Mouse (Mus musculus): ENCODE data around the gene Ppm1b. TPM values are rescaled to one million over a fixed set of nuclear protein-coding genes. Genes with fewer than 3 reads are reported as not detected.

Ppm1b gene
- polyA plus RNA-seq, 1 experiment from 2014 or later = 97.5 TPM

DNA sequence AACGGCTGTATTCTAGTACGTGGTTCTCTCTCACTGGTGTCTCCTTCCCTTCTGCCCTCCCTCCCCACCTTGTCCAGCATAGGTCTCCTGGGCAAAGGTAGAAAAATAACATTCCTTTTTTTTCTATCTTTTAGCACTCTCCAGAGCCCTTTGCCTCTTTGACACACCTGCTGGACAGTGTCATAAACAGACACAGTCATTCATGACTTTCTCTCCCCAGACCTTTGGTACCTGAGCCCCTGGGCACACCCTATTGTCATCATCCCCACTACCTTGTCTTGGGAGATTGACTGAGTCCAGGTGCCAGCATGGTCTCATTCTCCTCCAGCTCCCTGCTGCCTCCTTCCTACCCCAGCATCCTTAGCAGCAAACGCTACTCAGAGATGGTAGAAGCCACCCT lies 76.5 kb downstream of the Ppm1b start:
- H3K27ac ChIP-seq (replicated peaks; ENCODE audit: low read depth, low read length) = no peak overlapping the region
- no peak overlapping the region for H3K4me3 ChIP-seq (replicated peaks; ENCODE audit: low read depth, low read length)
- no peaks in the 10 kb centered on the region for H3K4me1 ChIP-seq (ENCODE audit: control insufficient read depth, insufficient read depth, low read length)
- 88% methylated on average over 3 of the region's 3 CpGs for whole genome bisulfite sequencing
- no peaks in the 10 kb centered on the region for H3K36me3 ChIP-seq (ENCODE audit: control insufficient read depth, insufficient read depth, low read length)
- no peaks in the 10 kb centered on the region for H3K27me3 ChIP-seq (ENCODE audit: control insufficient read depth, insufficient read depth, low read length)
- DNase-seq = no peak
- no peaks in the 10 kb centered on the region for H3K9me3 ChIP-seq (ENCODE audit: control insufficient read depth, low read length)
- no peak overlapping the region for H3K4me2 ChIP-seq (ENCODE audit: low read length)
- no peak for ATAC-seq (ENCODE audit: low FRiP score, low TSS enrichment)
- no peak overlapping the region for H3K9ac ChIP-seq (replicated peaks; ENCODE audit: low read length)

DNA sequence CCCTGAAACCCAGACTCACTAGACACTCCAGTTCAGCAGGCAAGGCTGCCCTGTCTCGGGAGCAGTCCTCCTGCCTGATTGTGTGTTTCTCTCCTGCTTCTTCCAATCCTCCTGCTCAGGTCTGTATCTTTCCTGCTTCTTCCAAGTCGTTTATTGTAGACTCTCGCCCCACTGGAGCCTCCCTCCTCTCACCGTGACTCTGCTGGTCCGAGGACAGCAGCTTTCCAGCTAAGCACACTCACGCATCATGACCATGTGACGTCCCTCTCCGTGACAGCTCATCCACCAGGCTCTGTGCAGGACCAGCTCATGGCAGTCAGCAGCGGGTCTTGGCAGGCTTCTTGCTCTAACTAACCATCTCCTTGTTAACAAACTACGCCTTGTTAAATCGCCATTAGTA lies 77.5 kb downstream of the Ppm1b start:
- DNase-seq (peak; percentile 18), ATAC-seq (ENCODE audit: low FRiP score, low TSS enrichment) (no peak)
- H3K9ac ChIP-seq (replicated peaks; ENCODE audit: low read length) = no peak overlapping the region
- no peak overlapping the region for H3K4me2 ChIP-seq (ENCODE audit: low read length)
- H3K4me1 ChIP-seq (ENCODE audit: control insufficient read depth, insufficient read depth, low read length) = no peaks in the 10 kb centered on the region
- no peak overlapping the region for H3K4me3 ChIP-seq (replicated peaks; ENCODE audit: low read depth, low read length)
- no peaks in the 10 kb centered on the region for H3K36me3 ChIP-seq (ENCODE audit: control insufficient read depth, insufficient read depth, low read length)
- no peaks in the 10 kb centered on the region for H3K9me3 ChIP-seq (ENCODE audit: control insufficient read depth, low read length)
- WGBS = 66% methylated on average over 11 of the region's 11 CpGs
- H3K27me3 ChIP-seq (ENCODE audit: control insufficient read depth, insufficient read depth, low read length) = no peaks in the 10 kb centered on the region
- no peak overlapping the region for H3K27ac ChIP-seq (replicated peaks; ENCODE audit: low read depth, low read length)

DNA sequence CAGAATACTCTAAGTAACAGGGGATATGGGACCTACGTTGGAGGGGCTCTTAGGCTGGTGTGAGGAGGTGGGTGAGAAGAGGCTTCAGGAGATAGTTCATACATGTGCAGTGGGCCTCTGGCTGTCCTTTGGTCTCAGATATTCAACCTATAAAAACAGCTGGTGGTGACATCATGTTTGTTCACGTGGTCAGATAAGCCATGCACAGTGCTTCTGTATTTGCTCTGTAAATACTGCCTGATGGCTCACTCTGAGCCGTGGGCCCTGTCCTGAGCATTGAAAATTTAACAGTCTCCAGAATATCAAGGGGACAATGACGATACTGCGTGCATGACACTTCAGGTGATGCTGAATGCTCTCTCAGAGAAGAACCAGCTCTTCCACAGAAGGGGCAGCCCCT lies 81.3 kb downstream of the Ppm1b start:
- Histone ChIP-seq H3K36me3 (ENCODE audit: control insufficient read depth, insufficient read depth, low read length) (no peaks in the 10 kb centered on the region), H3K27ac (replicated peaks; ENCODE audit: low read depth, low read length) (no peak overlapping the region), H3K4me3 (replicated peaks; ENCODE audit: low read depth, low read length) (no peak overlapping the region), H3K9me3 (ENCODE audit: control insufficient read depth, low read length) (no peaks in the 10 kb centered on the region), H3K4me2 (ENCODE audit: low read length) (no peak overlapping the region), H3K27me3 (ENCODE audit: control insufficient read depth, insufficient read depth, low read length) (no peaks in the 10 kb centered on the region), H3K4me1 (ENCODE audit: control insufficient read depth, insufficient read depth, low read length) (no peaks in the 10 kb centered on the region), H3K9ac (replicated peaks; ENCODE audit: low read length) (no peak overlapping the region)
- DNase-seq = no peak
- 86% methylated on average over 5 of the region's 5 CpGs for WGBS
- ATAC-seq (ENCODE audit: low FRiP score, low TSS enrichment) = no peak

DNA sequence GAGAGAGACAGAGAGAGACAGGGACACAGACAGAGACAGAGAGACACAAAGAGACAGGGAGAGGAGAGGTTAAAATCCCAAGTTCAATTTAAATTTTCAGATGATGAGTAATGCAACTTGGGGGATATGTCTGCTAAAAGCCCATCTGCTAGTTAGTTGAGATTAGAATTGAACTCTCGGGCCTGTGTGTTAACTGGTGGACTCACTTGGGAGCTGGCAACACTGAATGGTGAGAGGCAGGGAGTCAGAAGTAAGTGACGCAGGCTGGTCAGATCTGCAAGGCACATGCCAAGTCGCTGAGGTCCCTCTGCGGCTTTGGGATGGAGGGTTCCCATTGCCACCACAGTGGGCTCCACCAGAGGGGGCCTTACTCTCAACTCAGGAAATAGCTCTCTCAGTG lies 81.8 kb downstream of the Ppm1b start:
- H3K4me1 ChIP-seq (ENCODE audit: control insufficient read depth, insufficient read depth, low read length) = no peaks in the 10 kb centered on the region
- no peak for DNase-seq
- H3K27me3 ChIP-seq (ENCODE audit: control insufficient read depth, insufficient read depth, low read length) = no peaks in the 10 kb centered on the region
- H3K36me3 ChIP-seq (ENCODE audit: control insufficient read depth, insufficient read depth, low read length) = no peaks in the 10 kb centered on the region
- H3K4me3 ChIP-seq (replicated peaks; ENCODE audit: low read depth, low read length) = no peak overlapping the region
- H3K9me3 ChIP-seq (ENCODE audit: control insufficient read depth, low read length) = no peaks in the 10 kb centered on the region
- WGBS = 83% methylated on average over 4 of the region's 4 CpGs
- no peak for ATAC-seq (ENCODE audit: low FRiP score, low TSS enrichment)
- no peak overlapping the region for H3K27ac ChIP-seq (replicated peaks; ENCODE audit: low read depth, low read length)
- H3K9ac ChIP-seq (replicated peaks; ENCODE audit: low read length) = no peak overlapping the region
- no peak overlapping the region for H3K4me2 ChIP-seq (ENCODE audit: low read length)

DNA sequence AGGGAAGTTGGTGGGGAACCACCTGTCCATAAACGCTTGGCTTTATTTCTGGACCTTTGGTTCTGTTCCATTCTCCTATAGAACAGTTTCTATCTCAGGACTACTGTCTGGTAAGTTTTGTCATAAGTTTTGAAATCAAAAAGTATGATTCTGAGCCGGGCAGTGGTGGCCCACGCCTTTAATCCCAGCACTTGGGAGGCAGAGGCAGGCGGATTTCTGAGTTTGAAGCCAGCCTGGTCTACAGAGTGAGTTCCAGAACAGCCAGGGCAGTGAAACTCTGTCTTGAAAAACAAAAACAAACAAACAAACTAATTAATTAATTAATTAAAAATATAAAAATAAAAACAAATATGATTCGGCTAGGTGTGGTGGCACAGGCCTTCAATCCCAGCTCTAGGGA lies 82.2 kb downstream of the Ppm1b start:
- ATAC-seq (ENCODE audit: low FRiP score, low TSS enrichment) = no peak
- Histone ChIP-seq H3K4me2 (ENCODE audit: low read length) (no peak overlapping the region), H3K4me1 (ENCODE audit: control insufficient read depth, insufficient read depth, low read length) (no peaks in the 10 kb centered on the region), H3K36me3 (ENCODE audit: control insufficient read depth, insufficient read depth, low read length) (no peaks in the 10 kb centered on the region), H3K27me3 (ENCODE audit: control insufficient read depth, insufficient read depth, low read length) (no peaks in the 10 kb centered on the region), H3K9ac (replicated peaks; ENCODE audit: low read length) (no peak overlapping the region), H3K9me3 (ENCODE audit: control insufficient read depth, low read length) (no peaks in the 10 kb centered on the region), H3K4me3 (replicated peaks; ENCODE audit: low read depth, low read length) (no peak overlapping the region), H3K27ac (replicated peaks; ENCODE audit: low read depth, low read length) (no peak overlapping the region)
- DNase-seq = no peak
- WGBS = over 99% methylated on average over 5 of the region's 5 CpGs

DNA sequence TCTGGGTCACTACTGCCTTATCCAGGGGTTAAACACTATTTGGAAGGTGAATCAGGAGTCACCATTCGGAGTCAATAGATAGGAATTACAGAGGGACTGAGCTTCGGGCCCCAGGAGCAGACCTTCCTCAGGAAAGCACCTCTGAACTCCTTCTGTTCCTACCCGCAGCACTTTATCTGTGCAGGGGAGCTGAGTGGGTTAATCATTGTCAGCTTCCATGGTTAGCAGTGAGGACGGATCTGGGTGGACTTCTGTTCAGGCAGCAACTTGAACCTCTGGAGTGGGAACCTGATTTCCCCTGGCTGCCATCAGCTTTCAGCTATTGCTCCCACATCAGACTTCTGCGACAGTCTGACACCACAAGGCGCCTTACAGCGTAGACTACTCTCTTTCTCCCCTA lies 84.4 kb downstream of the Ppm1b start:
- no peaks in the 10 kb centered on the region for H3K4me1 ChIP-seq (ENCODE audit: control insufficient read depth, insufficient read depth, low read length)
- H3K9me3 ChIP-seq (ENCODE audit: control insufficient read depth, low read length) = no peaks in the 10 kb centered on the region
- DNase-seq (no peak), ATAC-seq (ENCODE audit: low FRiP score, low TSS enrichment) (no peak)
- WGBS = 87% methylated on average over 7 of the region's 7 CpGs
- H3K4me2 ChIP-seq (ENCODE audit: low read length) = no peak overlapping the region
- H3K9ac ChIP-seq (replicated peaks; ENCODE audit: low read length) = no peak overlapping the region
- no peaks in the 10 kb centered on the region for H3K27me3 ChIP-seq (ENCODE audit: control insufficient read depth, insufficient read depth, low read length)
- H3K27ac ChIP-seq (replicated peaks; ENCODE audit: low read depth, low read length) = no peak overlapping the region
- H3K4me3 ChIP-seq (replicated peaks; ENCODE audit: low read depth, low read length) = no peak overlapping the region
- H3K36me3 ChIP-seq (ENCODE audit: control insufficient read depth, insufficient read depth, low read length) = no peaks in the 10 kb centered on the region

DNA sequence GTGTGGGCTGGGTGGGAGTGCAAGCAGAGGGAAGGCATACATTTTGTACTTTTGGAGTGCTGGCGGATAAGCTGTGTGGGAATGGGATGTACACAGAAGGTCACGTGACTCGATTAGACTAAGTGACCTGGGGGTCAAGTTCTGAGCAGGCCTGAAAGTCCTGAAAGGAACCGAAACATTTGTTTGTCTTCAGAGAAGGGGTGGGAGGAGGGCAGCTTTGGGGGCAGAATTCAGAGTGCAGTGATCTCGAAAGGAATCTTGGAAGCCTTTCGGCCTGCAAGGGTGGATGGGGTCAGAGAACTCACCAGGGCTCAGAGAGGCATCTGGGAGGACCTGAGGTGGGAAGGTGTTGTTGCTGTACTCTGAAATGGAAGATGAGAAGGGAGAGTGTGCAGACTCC lies 85.9 kb downstream of the Ppm1b start:
- no peaks in the 10 kb centered on the region for H3K27me3 ChIP-seq (ENCODE audit: control insufficient read depth, insufficient read depth, low read length)
- H3K27ac ChIP-seq (replicated peaks; ENCODE audit: low read depth, low read length) = no peak overlapping the region
- H3K4me3 ChIP-seq (replicated peaks; ENCODE audit: low read depth, low read length) = no peak overlapping the region
- no peaks in the 10 kb centered on the region for H3K36me3 ChIP-seq (ENCODE audit: control insufficient read depth, insufficient read depth, low read length)
- ATAC-seq (ENCODE audit: low FRiP score, low TSS enrichment) (no peak), DNase-seq (no peak)
- H3K4me2 ChIP-seq (ENCODE audit: low read length) = no peak overlapping the region
- H3K4me1 ChIP-seq (ENCODE audit: control insufficient read depth, insufficient read depth, low read length) = no peaks in the 10 kb centered on the region
- H3K9me3 ChIP-seq (ENCODE audit: control insufficient read depth, low read length) = no peaks in the 10 kb centered on the region
- no peak overlapping the region for H3K9ac ChIP-seq (replicated peaks; ENCODE audit: low read length)
- 56% methylated on average over 6 of the region's 6 CpGs for WGBS

DNA sequence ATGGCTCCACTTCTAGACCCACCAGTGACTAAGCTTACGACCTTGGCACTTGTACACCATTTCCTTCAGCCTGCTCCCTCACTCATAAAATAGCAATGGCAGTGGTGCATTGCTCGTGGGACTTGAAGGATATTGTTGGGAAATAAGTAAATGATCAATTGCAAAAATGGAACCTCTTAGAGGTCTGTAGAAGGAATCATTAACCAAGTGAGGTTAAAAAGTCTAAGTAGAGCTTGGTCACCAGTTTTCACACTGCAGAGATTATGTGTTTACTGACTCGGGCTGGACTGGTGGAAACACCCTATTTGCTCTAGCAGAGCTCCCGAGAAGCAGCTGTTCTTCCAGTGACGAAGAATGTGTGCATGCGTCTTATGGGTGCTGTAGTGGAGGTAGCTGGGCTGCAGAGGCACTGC lies 86.9 kb downstream of the Ppm1b start:
- Histone ChIP-seq H3K4me1 (ENCODE audit: control insufficient read depth, insufficient read depth, low read length) (no peaks in the 10 kb centered on the region), H3K4me3 (replicated peaks; ENCODE audit: low read depth, low read length) (no peak overlapping the region), H3K27ac (replicated peaks; ENCODE audit: low read depth, low read length) (no peak overlapping the region), H3K4me2 (ENCODE audit: low read length) (no peak overlapping the region), H3K9ac (replicated peaks; ENCODE audit: low read length) (no peak overlapping the region), H3K27me3 (ENCODE audit: control insufficient read depth, insufficient read depth, low read length) (no peaks in the 10 kb centered on the region), H3K9me3 (ENCODE audit: control insufficient read depth, low read length) (no peaks in the 10 kb centered on the region), H3K36me3 (ENCODE audit: control insufficient read depth, insufficient read depth, low read length) (no peaks in the 10 kb centered on the region)
- no peak for DNase-seq
- whole genome bisulfite sequencing = 87% methylated on average over 6 of the region's 6 CpGs
- ATAC-seq (ENCODE audit: low FRiP score, low TSS enrichment) = no peak

DNA sequence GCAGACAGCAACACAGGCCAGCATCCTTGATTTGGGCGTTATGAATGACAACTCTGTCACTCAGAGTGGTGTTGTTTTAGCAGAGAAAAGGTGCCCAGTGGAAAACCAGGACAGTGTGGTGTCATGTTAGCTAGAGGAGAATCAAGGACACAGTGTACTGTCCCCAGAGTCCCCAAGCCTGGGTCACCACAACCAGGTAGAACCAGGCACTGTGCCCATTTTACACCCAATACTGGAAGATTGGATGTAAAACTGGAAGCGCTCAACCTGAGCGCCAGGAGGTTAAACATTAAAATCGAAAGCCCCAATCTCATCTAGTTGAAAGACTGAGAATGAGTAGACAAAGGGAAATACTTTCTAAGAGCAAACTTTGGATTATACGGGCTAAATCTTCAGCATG lies 87.9 kb downstream of the Ppm1b start:
- no peak overlapping the region for H3K4me2 ChIP-seq (ENCODE audit: low read length)
- DNase-seq (no peak), ATAC-seq (ENCODE audit: low FRiP score, low TSS enrichment) (no peak)
- no peaks in the 10 kb centered on the region for H3K9me3 ChIP-seq (ENCODE audit: control insufficient read depth, low read length)
- H3K27ac ChIP-seq (replicated peaks; ENCODE audit: low read depth, low read length) = no peak overlapping the region
- H3K27me3 ChIP-seq (ENCODE audit: control insufficient read depth, insufficient read depth, low read length) = no peaks in the 10 kb centered on the region
- 94% methylated on average over 5 of the region's 5 CpGs for WGBS
- H3K4me3 ChIP-seq (replicated peaks; ENCODE audit: low read depth, low read length) = no peak overlapping the region
- H3K4me1 ChIP-seq (ENCODE audit: control insufficient read depth, insufficient read depth, low read length) = no peaks in the 10 kb centered on the region
- no peaks in the 10 kb centered on the region for H3K36me3 ChIP-seq (ENCODE audit: control insufficient read depth, insufficient read depth, low read length)
- no peak overlapping the region for H3K9ac ChIP-seq (replicated peaks; ENCODE audit: low read length)
